Mouse (Mus musculus): ENCODE measurements at regions not wholly inside any gene's neighbourhood (a gene's known extent, or its start where the extent isn't known, plus 50 kb on each side); places are given as distances from the start of the nearest gene placed in this dataset.
A peak's percentile ranks its signal among the peaks of the same experiment; 100 is the strongest.

- H3K27ac ChIP-seq (ENCODE audit: low read length): no peak overlapping the region
- H3K9me3 ChIP-seq (replicated peaks; ENCODE audit: control insufficient read depth, low read length): peaks cover 19% of the 10 kb centered on the region
- peak; percentile 63; the same call in 1 of the 2 replicates for ATAC-seq (replicated peaks; ENCODE audit: extremely low read depth, insufficient read depth, low FRiP score)
- peak overlapping the region; percentile 48 for H3K4me3 ChIP-seq (ENCODE audit: low read length)
- 0 out of 2 replicates have a peak overlapping the region, but pooled peaks have one; percentile 31 for H3K9ac ChIP-seq (ENCODE audit: low read length)
- H3K36me3 ChIP-seq (ENCODE audit: control insufficient read depth, insufficient read depth): no peaks in the 10 kb centered on the region
- no peaks in the 10 kb centered on the region for H3K4me1 ChIP-seq (ENCODE audit: control insufficient read depth, insufficient read depth, low read length)
- 62% methylated on average over 29 of the region's 29 CpGs for WGBS
- no peaks in the 10 kb centered on the region; the same call in 1 of the 2 replicates for H3K27me3 ChIP-seq (ENCODE audit: control insufficient read depth, insufficient read depth, low read length)
- peak overlapping the region; percentile 63 for H3K4me2 ChIP-seq (ENCODE audit: low read depth, low read length)
Observed at GRCm38 (mm10) chr12:109527414-109528262, 72.5 kb downstream of the Rtl1 start.

- H3K27ac ChIP-seq (ENCODE audit: low read length): no peak overlapping the region
- no peak overlapping the region for H3K4me2 ChIP-seq (ENCODE audit: low read depth, low read length)
- no peaks in the 10 kb centered on the region for H3K36me3 ChIP-seq (ENCODE audit: control insufficient read depth, insufficient read depth)
- no peak for ATAC-seq (replicated peaks; ENCODE audit: extremely low read depth, insufficient read depth, low FRiP score)
- no peaks in the 10 kb centered on the region; the same call in 1 of the 2 replicates for H3K27me3 ChIP-seq (ENCODE audit: control insufficient read depth, insufficient read depth, low read length)
- no peak overlapping the region for H3K9ac ChIP-seq (ENCODE audit: low read length)
- no peak overlapping the region for H3K4me3 ChIP-seq (ENCODE audit: low read length)
- peaks cover 19% of the 10 kb centered on the region for H3K9me3 ChIP-seq (replicated peaks; ENCODE audit: control insufficient read depth, low read length)
- WGBS: 52% methylated on average over 9 of the region's 9 CpGs
- no peaks in the 10 kb centered on the region for H3K4me1 ChIP-seq (ENCODE audit: control insufficient read depth, insufficient read depth, low read length)
Observed at GRCm38 (mm10) chr12:109525613-109526012, 73.0 kb downstream of the Dlk1 start.

GRCm38 (mm10) chr12:109521199-109521780, 68.7 kb downstream of the Dlk1 start:
- no peak for ATAC-seq (replicated peaks; ENCODE audit: extremely low read depth, insufficient read depth, low FRiP score)
- Histone ChIP-seq H3K9ac (ENCODE audit: low read length) (no peak overlapping the region), H3K36me3 (ENCODE audit: control insufficient read depth, insufficient read depth) (no peaks in the 10 kb centered on the region), H3K4me1 (ENCODE audit: control insufficient read depth, insufficient read depth, low read length) (peaks cover 6% of the 10 kb centered on the region; the same call in 1 of the 2 replicates), H3K27me3 (ENCODE audit: control insufficient read depth, insufficient read depth, low read length) (no peaks in the 10 kb centered on the region; the same call in 1 of the 2 replicates), H3K4me3 (ENCODE audit: low read length) (no peak overlapping the region), H3K27ac (ENCODE audit: low read length) (no peak overlapping the region), H3K9me3 (replicated peaks; ENCODE audit: control insufficient read depth, low read length) (no peaks in the 10 kb centered on the region; the same call in 1 of the 2 replicates), H3K4me2 (ENCODE audit: low read depth, low read length) (no peak overlapping the region)
- 80% methylated on average over 5 of the region's 5 CpGs for WGBS

- no peak overlapping the region for H3K4me2 ChIP-seq (ENCODE audit: low read depth, low read length)
- no peak for ATAC-seq (replicated peaks; ENCODE audit: extremely low read depth, insufficient read depth, low FRiP score)
- H3K36me3 ChIP-seq (ENCODE audit: control insufficient read depth, insufficient read depth): no peaks in the 10 kb centered on the region
- no peak overlapping the region for H3K4me3 ChIP-seq (ENCODE audit: low read length)
- no peaks in the 10 kb centered on the region; the same call in 1 of the 2 replicates for H3K27me3 ChIP-seq (ENCODE audit: control insufficient read depth, insufficient read depth, low read length)
- no peak overlapping the region for H3K9ac ChIP-seq (ENCODE audit: low read length)
- H3K9me3 ChIP-seq (replicated peaks; ENCODE audit: control insufficient read depth, low read length): no peaks in the 10 kb centered on the region
- no peak overlapping the region for H3K27ac ChIP-seq (ENCODE audit: low read length)
- WGBS: 70% methylated on average over 8 of the region's 8 CpGs
- H3K4me1 ChIP-seq (ENCODE audit: control insufficient read depth, insufficient read depth, low read length): peaks cover 6% of the 10 kb centered on the region; the same call in 1 of the 2 replicates
Observed at GRCm38 (mm10) chr12:109520414-109520813, 67.8 kb downstream of the Dlk1 start.

GRCm38 (mm10) chr12:109519838-109520237, 67.2 kb downstream of the Dlk1 start:
- H3K9ac ChIP-seq (ENCODE audit: low read length): no peak overlapping the region
- H3K4me1 ChIP-seq (ENCODE audit: control insufficient read depth, insufficient read depth, low read length): peaks cover 6% of the 10 kb centered on the region; the same call in 1 of the 2 replicates
- no peak overlapping the region for H3K4me2 ChIP-seq (ENCODE audit: low read depth, low read length)
- no peak for ATAC-seq (replicated peaks; ENCODE audit: extremely low read depth, insufficient read depth, low FRiP score)
- no peaks in the 10 kb centered on the region for H3K9me3 ChIP-seq (replicated peaks; ENCODE audit: control insufficient read depth, low read length)
- H3K27ac ChIP-seq (ENCODE audit: low read length): no peak overlapping the region
- H3K27me3 ChIP-seq (ENCODE audit: control insufficient read depth, insufficient read depth, low read length): no peaks in the 10 kb centered on the region; the same call in 1 of the 2 replicates
- no peaks in the 10 kb centered on the region for H3K36me3 ChIP-seq (ENCODE audit: control insufficient read depth, insufficient read depth)
- no peak overlapping the region for H3K4me3 ChIP-seq (ENCODE audit: low read length)
- WGBS: 79% methylated on average over 5 of the region's 5 CpGs

GRCm38 (mm10) chr12:109518413-109519021, 65.9 kb downstream of the Dlk1 start:
- Histone ChIP-seq H3K4me3 (ENCODE audit: low read length) (no peak overlapping the region), H3K9ac (ENCODE audit: low read length) (no peak overlapping the region), H3K27me3 (ENCODE audit: control insufficient read depth, insufficient read depth, low read length) (no peaks in the 10 kb centered on the region; the same call in 1 of the 2 replicates), H3K36me3 (ENCODE audit: control insufficient read depth, insufficient read depth) (no peaks in the 10 kb centered on the region), H3K4me1 (ENCODE audit: control insufficient read depth, insufficient read depth, low read length) (peaks cover 6% of the 10 kb centered on the region; the same call in 1 of the 2 replicates), H3K27ac (ENCODE audit: low read length) (no peak overlapping the region), H3K9me3 (replicated peaks; ENCODE audit: control insufficient read depth, low read length) (no peaks in the 10 kb centered on the region), H3K4me2 (ENCODE audit: low read depth, low read length) (no peak overlapping the region)
- WGBS: 17% methylated on average over 7 of the region's 7 CpGs
- no peak for ATAC-seq (replicated peaks; ENCODE audit: extremely low read depth, insufficient read depth, low FRiP score)

- no peak overlapping the region for H3K4me3 ChIP-seq (ENCODE audit: low read length)
- H3K4me1 ChIP-seq (ENCODE audit: control insufficient read depth, insufficient read depth, low read length): peaks cover 8% of the 10 kb centered on the region; the same call in 1 of the 2 replicates
- H3K9ac ChIP-seq (ENCODE audit: low read length): no peak overlapping the region
- no peaks in the 10 kb centered on the region for H3K9me3 ChIP-seq (replicated peaks; ENCODE audit: control insufficient read depth, low read length)
- 68% methylated on average over 7 of the region's 7 CpGs for WGBS
- H3K27me3 ChIP-seq (ENCODE audit: control insufficient read depth, insufficient read depth, low read length): no peaks in the 10 kb centered on the region
- no peak overlapping the region for H3K4me2 ChIP-seq (ENCODE audit: low read depth, low read length)
- ATAC-seq (replicated peaks; ENCODE audit: extremely low read depth, insufficient read depth, low FRiP score): no peak
- no peak overlapping the region for H3K27ac ChIP-seq (ENCODE audit: low read length)
- no peaks in the 10 kb centered on the region for H3K36me3 ChIP-seq (ENCODE audit: control insufficient read depth, insufficient read depth)
Observed at GRCm38 (mm10) chr12:109517764-109518163, 65.1 kb downstream of the Dlk1 start.

GRCm38 (mm10) chr12:109516961-109517360, 64.3 kb downstream of the Dlk1 start:
- H3K4me1 ChIP-seq (ENCODE audit: control insufficient read depth, insufficient read depth, low read length): peaks cover 11% of the 10 kb centered on the region; the same call in 1 of the 2 replicates
- no peaks in the 10 kb centered on the region for H3K9me3 ChIP-seq (replicated peaks; ENCODE audit: control insufficient read depth, low read length)
- no peak overlapping the region for H3K4me2 ChIP-seq (ENCODE audit: low read depth, low read length)
- no peaks in the 10 kb centered on the region for H3K27me3 ChIP-seq (ENCODE audit: control insufficient read depth, insufficient read depth, low read length)
- H3K36me3 ChIP-seq (ENCODE audit: control insufficient read depth, insufficient read depth): no peaks in the 10 kb centered on the region
- 47% methylated on average over 4 of the region's 4 CpGs for WGBS
- no peak overlapping the region for H3K27ac ChIP-seq (ENCODE audit: low read length)
- no peak overlapping the region for H3K4me3 ChIP-seq (ENCODE audit: low read length)
- H3K9ac ChIP-seq (ENCODE audit: low read length): no peak overlapping the region
- ATAC-seq (replicated peaks; ENCODE audit: extremely low read depth, insufficient read depth, low FRiP score): no peak

Measured in heart, embryonic 16.5 days (tissue).